Mouse (Mus musculus): ENCODE results near the gene Tardbp. TPM values are rescaled to one million over a fixed set of nuclear protein-coding genes. Genes with fewer than 3 reads are reported as not detected.

Tardbp gene
- polyA plus RNA-seq, 1 experiment from 2014 or later: 87.6 TPM

- no peak overlapping the region for H3K4me2 ChIP-seq (ENCODE audit: low read length)
- no peaks in the 10 kb centered on the region for H3K9me3 ChIP-seq (ENCODE audit: control insufficient read depth, low read length)
- H3K9ac ChIP-seq (ENCODE audit: low read length): no peak overlapping the region
- peaks cover 11 to 12% of the 10 kb centered on the region in 2 experiments for H3K4me1 ChIP-seq (ENCODE audit: control insufficient read depth in 2 of 2, insufficient read depth in 2 of 2, low read length in 2 of 2)
- 51% methylated on average over 9 of the region's 9 CpGs for WGBS
- H3K36me3 ChIP-seq (ENCODE audit: control insufficient read depth, insufficient read depth, low read length): peaks cover 12% of the 10 kb centered on the region
- 0 out of 4 replicates have a peak overlapping the region, but pooled peaks of 1 of the 2 experiments have one; percentile 3 for H3K27ac ChIP-seq (replicated peaks in 1 of 2; ENCODE audit: control insufficient read depth in 1 of 2, insufficient read depth in 1 of 2, low read depth in 2 of 2, low read length in 2 of 2)
- no peak overlapping the region for H3K4me3 ChIP-seq (ENCODE audit: control insufficient read depth in 1 of 2, insufficient read depth in 1 of 2, low read depth in 1 of 2, low read length in 2 of 2)
- no peak for ATAC-seq (ENCODE audit: insufficient number of reproducible peaks, insufficient read depth, low FRiP score, low read depth)
- H3K27me3 ChIP-seq (ENCODE audit: control insufficient read depth, insufficient read depth, low read length): no peaks in the 10 kb centered on the region
Observed at GRCm38 (mm10) chr4:148588793-148589192, 38.0 kb downstream of the Tardbp start.

GRCm38 (mm10) chr4:148586648-148587047, 40.2 kb downstream of the Tardbp start:
- WGBS: 66% methylated on average over 9 of the region's 9 CpGs
- H3K9me3 ChIP-seq (ENCODE audit: control insufficient read depth, low read length): no peaks in the 10 kb centered on the region

GRCm38 (mm10) chr4:148583257-148583656, 43.6 kb downstream of the Tardbp start:
- no peak overlapping the region for H3K4me3 ChIP-seq (ENCODE audit: control insufficient read depth in 1 of 2, insufficient read depth in 1 of 2, low read depth in 1 of 2, low read length in 2 of 2)
- peaks cover 53% of the 10 kb centered on the region for H3K36me3 ChIP-seq (ENCODE audit: control insufficient read depth, insufficient read depth, low read length)
- no peak for ATAC-seq (ENCODE audit: insufficient number of reproducible peaks, insufficient read depth, low FRiP score, low read depth)
- no peaks in the 10 kb centered on the region for H3K4me1 ChIP-seq (ENCODE audit: control insufficient read depth in 2 of 2, insufficient read depth in 2 of 2, low read length in 2 of 2)
- no peak overlapping the region for H3K27ac ChIP-seq (replicated peaks in 1 of 2; ENCODE audit: control insufficient read depth in 1 of 2, insufficient read depth in 1 of 2, low read depth in 2 of 2, low read length in 2 of 2)
- H3K9me3 ChIP-seq (ENCODE audit: control insufficient read depth, low read length): no peaks in the 10 kb centered on the region
- WGBS: 39% methylated on average over 4 of the region's 4 CpGs
- H3K9ac ChIP-seq (ENCODE audit: low read length): no peak overlapping the region
- no peak overlapping the region for H3K4me2 ChIP-seq (ENCODE audit: low read length)
- H3K27me3 ChIP-seq (ENCODE audit: control insufficient read depth, insufficient read depth, low read length): no peaks in the 10 kb centered on the region

More at GRCm38 (mm10) chr4:148586648-148587047, 40.2 kb downstream of the Tardbp start:
- no peak for ATAC-seq (ENCODE audit: insufficient number of reproducible peaks, insufficient read depth, low FRiP score, low read depth)
- Histone ChIP-seq H3K27me3 (ENCODE audit: control insufficient read depth, insufficient read depth, low read length) (no peaks in the 10 kb centered on the region), H3K4me2 (ENCODE audit: low read length) (no peak overlapping the region), H3K36me3 (ENCODE audit: control insufficient read depth, insufficient read depth, low read length) (peaks cover 19% of the 10 kb centered on the region), H3K9ac (ENCODE audit: low read length) (no peak overlapping the region), H3K27ac (replicated peaks in 1 of 2; ENCODE audit: control insufficient read depth in 1 of 2, insufficient read depth in 1 of 2, low read depth in 2 of 2, low read length in 2 of 2) (no peak overlapping the region), H3K4me1 (ENCODE audit: control insufficient read depth in 2 of 2, insufficient read depth in 2 of 2, low read length in 2 of 2) (peaks cover 0 to 5% of the 10 kb centered on the region in 2 experiments; a peak in 3 of 4 replicates), H3K4me3 (ENCODE audit: control insufficient read depth in 1 of 2, insufficient read depth in 1 of 2, low read depth in 1 of 2, low read length in 2 of 2) (no peak overlapping the region)

GRCm38 (mm10) chr4:148581422-148581821, 45.4 kb downstream of the Tardbp start:
- 90% methylated on average over 5 of the region's 5 CpGs for WGBS
- no peaks in the 10 kb centered on the region for H3K9me3 ChIP-seq (ENCODE audit: control insufficient read depth, low read length)
- no peak for ATAC-seq (ENCODE audit: insufficient number of reproducible peaks, insufficient read depth, low FRiP score, low read depth)
- H3K36me3 ChIP-seq (ENCODE audit: control insufficient read depth, insufficient read depth, low read length): peaks cover 71% of the 10 kb centered on the region
- no peak overlapping the region for H3K4me3 ChIP-seq (ENCODE audit: control insufficient read depth in 1 of 2, insufficient read depth in 1 of 2, low read depth in 1 of 2, low read length in 2 of 2)
- no peaks in the 10 kb centered on the region for H3K4me1 ChIP-seq (ENCODE audit: control insufficient read depth in 2 of 2, insufficient read depth in 2 of 2, low read length in 2 of 2)
- H3K27ac ChIP-seq (replicated peaks in 1 of 2; ENCODE audit: control insufficient read depth in 1 of 2, insufficient read depth in 1 of 2, low read depth in 2 of 2, low read length in 2 of 2): no peak overlapping the region
- H3K27me3 ChIP-seq (ENCODE audit: control insufficient read depth, insufficient read depth, low read length): no peaks in the 10 kb centered on the region
- no peak overlapping the region for H3K9ac ChIP-seq (ENCODE audit: low read length)
- no peak overlapping the region for H3K4me2 ChIP-seq (ENCODE audit: low read length)

- H3K36me3 ChIP-seq (ENCODE audit: control insufficient read depth, insufficient read depth, low read length): peaks cover 78% of the 10 kb centered on the region
- H3K4me3 ChIP-seq (ENCODE audit: control insufficient read depth in 1 of 2, insufficient read depth in 1 of 2, low read depth in 1 of 2, low read length in 2 of 2): no peak overlapping the region
- no peak overlapping the region for H3K4me2 ChIP-seq (ENCODE audit: low read length)
- no peak for ATAC-seq (ENCODE audit: insufficient number of reproducible peaks, insufficient read depth, low FRiP score, low read depth)
- H3K9me3 ChIP-seq (ENCODE audit: control insufficient read depth, low read length): no peaks in the 10 kb centered on the region
- H3K27me3 ChIP-seq (ENCODE audit: control insufficient read depth, insufficient read depth, low read length): no peaks in the 10 kb centered on the region
- H3K4me1 ChIP-seq (ENCODE audit: control insufficient read depth in 2 of 2, insufficient read depth in 2 of 2, low read length in 2 of 2): no peaks in the 10 kb centered on the region
- 82% methylated on average over 9 of the region's 9 CpGs for WGBS
- no peak overlapping the region for H3K27ac ChIP-seq (replicated peaks in 1 of 2; ENCODE audit: control insufficient read depth in 1 of 2, insufficient read depth in 1 of 2, low read depth in 2 of 2, low read length in 2 of 2)
- H3K9ac ChIP-seq (ENCODE audit: low read length): no peak overlapping the region
Observed at GRCm38 (mm10) chr4:148580765-148581164, 46.1 kb downstream of the Tardbp start.

- Histone ChIP-seq H3K27ac (replicated peaks in 1 of 2; ENCODE audit: control insufficient read depth in 1 of 2, insufficient read depth in 1 of 2, low read depth in 2 of 2, low read length in 2 of 2) (no peak overlapping the region), H3K9me3 (ENCODE audit: control insufficient read depth, low read length) (no peaks in the 10 kb centered on the region), H3K4me1 (ENCODE audit: control insufficient read depth in 2 of 2, insufficient read depth in 2 of 2, low read length in 2 of 2) (no peaks in the 10 kb centered on the region), H3K36me3 (ENCODE audit: control insufficient read depth, insufficient read depth, low read length) (peaks cover 98% of the 10 kb centered on the region), H3K9ac (ENCODE audit: low read length) (no peak overlapping the region), H3K4me3 (ENCODE audit: control insufficient read depth in 1 of 2, insufficient read depth in 1 of 2, low read depth in 1 of 2, low read length in 2 of 2) (no peak overlapping the region), H3K27me3 (ENCODE audit: control insufficient read depth, insufficient read depth, low read length) (no peaks in the 10 kb centered on the region), H3K4me2 (ENCODE audit: low read length) (no peak overlapping the region)
- 81% methylated on average over 7 of the region's 7 CpGs for WGBS
- no peak for ATAC-seq (ENCODE audit: insufficient number of reproducible peaks, insufficient read depth, low FRiP score, low read depth)
Observed at GRCm38 (mm10) chr4:148573222-148573621, 53.6 kb downstream of the Tardbp start.

GRCm38 (mm10) chr4:148570693-148571295, 56.0 kb downstream of the Tardbp start:
- H3K4me1 ChIP-seq (ENCODE audit: control insufficient read depth in 2 of 2, insufficient read depth in 2 of 2, low read length in 2 of 2): no peaks in the 10 kb centered on the region
- WGBS: 93% methylated on average over 9 of the region's 9 CpGs
- no peak overlapping the region for H3K4me2 ChIP-seq (ENCODE audit: low read length)
- H3K27me3 ChIP-seq (ENCODE audit: control insufficient read depth, insufficient read depth, low read length): no peaks in the 10 kb centered on the region
- no peaks in the 10 kb centered on the region for H3K9me3 ChIP-seq (ENCODE audit: control insufficient read depth, low read length)
- peaks cover 98% of the 10 kb centered on the region for H3K36me3 ChIP-seq (ENCODE audit: control insufficient read depth, insufficient read depth, low read length)
- no peak overlapping the region for H3K4me3 ChIP-seq (ENCODE audit: control insufficient read depth in 1 of 2, insufficient read depth in 1 of 2, low read depth in 1 of 2, low read length in 2 of 2)
- no peak for ATAC-seq (ENCODE audit: insufficient number of reproducible peaks, insufficient read depth, low FRiP score, low read depth)
- H3K27ac ChIP-seq (replicated peaks in 1 of 2; ENCODE audit: control insufficient read depth in 1 of 2, insufficient read depth in 1 of 2, low read depth in 2 of 2, low read length in 2 of 2): no peak overlapping the region
- no peak overlapping the region for H3K9ac ChIP-seq (ENCODE audit: low read length)

GRCm38 (mm10) chr4:148570138-148570537, 56.7 kb downstream of the Tardbp start:
- H3K36me3 ChIP-seq (ENCODE audit: control insufficient read depth, insufficient read depth, low read length): peaks cover 98% of the 10 kb centered on the region
- H3K4me3 ChIP-seq (ENCODE audit: control insufficient read depth in 1 of 2, insufficient read depth in 1 of 2, low read depth in 1 of 2, low read length in 2 of 2): no peak overlapping the region
- no peaks in the 10 kb centered on the region for H3K27me3 ChIP-seq (ENCODE audit: control insufficient read depth, insufficient read depth, low read length)
- no peak overlapping the region for H3K27ac ChIP-seq (replicated peaks in 1 of 2; ENCODE audit: control insufficient read depth in 1 of 2, insufficient read depth in 1 of 2, low read depth in 2 of 2, low read length in 2 of 2)
- H3K4me1 ChIP-seq (ENCODE audit: control insufficient read depth in 2 of 2, insufficient read depth in 2 of 2, low read length in 2 of 2): no peaks in the 10 kb centered on the region
- H3K9me3 ChIP-seq (ENCODE audit: control insufficient read depth, low read length): no peaks in the 10 kb centered on the region
- H3K9ac ChIP-seq (ENCODE audit: low read length): no peak overlapping the region
- no peak overlapping the region for H3K4me2 ChIP-seq (ENCODE audit: low read length)
- ATAC-seq (ENCODE audit: insufficient number of reproducible peaks, insufficient read depth, low FRiP score, low read depth): no peak
- 81% methylated on average over 10 of the region's 10 CpGs for WGBS
